Mouse (Mus musculus) cerebellum, adult 11 months (tissue): Measurements from ENCODE around the gene Cfap43.
A peak's percentile ranks its signal among the peaks of the same experiment; 100 is the strongest.
"Not testable (repeated sequence)": the region's sequence is repeated elsewhere in the genome, so short reads cannot be mapped to it uniquely, and the experiment has no call there.

Source experiments
- DNase-seq: peaks from one replicate; pipeline ENCODE4 v3.0.0; 2022

The Cfap43 gene

DNA sequence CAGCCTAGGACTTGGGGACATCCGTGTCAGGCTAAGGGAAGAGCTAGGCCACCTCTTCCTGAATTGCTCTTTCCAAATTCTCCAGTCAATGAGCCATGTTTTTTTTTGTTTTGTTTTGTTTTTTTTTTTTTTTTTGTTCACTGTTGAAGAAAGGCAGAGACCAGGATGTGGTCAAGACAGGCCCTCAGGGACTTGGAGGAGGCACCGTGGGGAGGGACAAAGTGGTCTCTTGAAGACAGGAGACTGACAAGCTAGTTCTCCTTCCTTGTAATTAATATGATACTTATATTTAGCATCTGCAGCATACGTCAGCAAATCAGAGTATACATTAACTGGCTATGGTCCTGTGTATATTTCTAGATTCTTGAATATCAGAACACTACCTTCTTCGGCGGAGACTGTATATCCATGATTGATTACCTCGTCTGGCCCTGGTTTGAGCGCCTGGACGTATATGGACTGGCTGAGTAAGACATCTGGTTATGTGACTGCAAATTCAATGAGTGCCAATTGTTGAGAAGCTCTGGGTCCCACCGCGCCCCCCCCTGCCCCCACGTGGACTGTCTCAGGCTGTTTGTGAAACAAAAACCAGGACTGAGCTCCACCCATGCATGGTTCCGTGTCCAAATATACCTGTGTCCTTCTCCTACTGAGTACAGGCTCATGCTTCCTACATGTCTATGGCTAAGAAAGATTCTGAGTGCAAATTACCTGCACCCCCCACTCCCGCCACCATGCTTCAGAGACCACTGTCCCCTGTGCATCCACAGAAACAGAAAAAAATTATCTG, 34.6 kb downstream of the Cfap43 start:
- DNase-seq, result no peak

DNA sequence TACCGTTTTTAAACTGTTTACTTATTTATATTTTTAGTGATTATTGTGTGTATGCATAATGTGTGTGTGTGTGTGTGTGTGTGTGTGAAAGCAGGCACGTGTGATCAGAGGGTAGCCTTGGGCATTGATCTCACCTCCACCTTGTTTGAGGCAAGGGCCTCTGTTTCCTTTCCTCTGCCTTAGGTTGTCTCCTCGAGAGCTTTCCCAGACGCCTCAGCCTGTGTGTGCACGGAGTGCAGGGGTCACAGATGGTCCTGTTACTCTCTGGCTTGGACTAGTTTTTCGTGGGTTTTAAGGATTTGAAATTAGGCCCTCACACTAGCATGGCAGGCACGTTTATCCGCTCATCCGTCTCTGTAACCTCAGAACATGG, 36.2 kb downstream of the Cfap43 start:
- no peak for DNase-seq

DNA sequence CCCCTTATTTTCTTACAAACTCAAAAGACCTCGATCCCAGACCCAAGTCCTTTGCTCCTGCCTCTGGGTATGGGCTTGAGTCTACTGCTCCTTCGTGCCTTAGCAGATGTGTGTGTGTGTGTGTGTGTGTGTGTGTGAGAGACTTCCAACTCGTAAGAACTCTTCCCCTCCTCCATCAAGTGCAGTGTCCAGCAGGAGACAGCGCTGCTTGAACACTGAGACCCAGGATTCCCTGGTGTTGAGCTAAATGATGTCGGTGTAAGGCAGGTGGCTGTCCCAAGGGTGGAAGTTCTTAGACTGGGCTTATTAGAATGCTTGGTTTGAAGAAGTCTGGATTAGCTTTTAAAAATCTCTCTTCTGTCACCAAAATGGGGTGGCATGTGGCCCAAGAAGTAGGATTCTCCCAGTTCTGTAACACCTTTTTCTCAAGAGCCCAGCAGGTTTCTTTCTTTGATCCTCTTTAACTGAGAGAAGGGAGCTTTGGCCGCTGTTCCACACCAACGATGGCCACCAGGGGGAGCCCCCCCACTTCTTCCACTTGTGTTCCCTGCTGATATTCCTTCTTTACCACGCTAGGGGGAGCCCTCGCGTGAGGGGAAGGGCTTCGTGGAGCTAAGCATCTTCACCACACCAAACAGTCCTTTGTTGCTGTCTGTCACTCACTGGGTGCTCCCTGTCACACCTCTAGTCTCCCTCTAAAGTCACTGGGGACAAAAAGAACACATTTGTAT, 36.8 kb downstream of the Cfap43 start:
- peak; percentile 62 for DNase-seq

DNA sequence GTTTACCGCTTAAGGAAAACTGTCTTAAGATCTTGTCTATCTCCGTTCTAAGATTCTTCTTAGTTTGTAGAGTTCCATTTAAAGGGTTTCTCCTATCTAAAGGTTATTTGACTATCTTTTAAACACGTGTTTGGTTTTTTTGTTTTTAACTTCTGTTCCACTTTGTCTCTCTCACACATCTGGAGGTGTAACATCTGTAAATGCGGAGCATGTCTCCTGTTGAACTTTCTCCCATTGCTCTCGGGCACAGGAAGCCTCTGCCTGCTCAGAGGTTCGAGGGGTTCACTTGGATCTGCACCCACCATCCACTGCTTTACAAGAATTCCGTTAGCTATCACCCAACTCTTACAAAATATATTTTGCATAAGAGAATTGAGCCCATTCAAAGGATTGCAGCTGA, 37.5 kb downstream of the Cfap43 start:
- no peak for DNase-seq

DNA sequence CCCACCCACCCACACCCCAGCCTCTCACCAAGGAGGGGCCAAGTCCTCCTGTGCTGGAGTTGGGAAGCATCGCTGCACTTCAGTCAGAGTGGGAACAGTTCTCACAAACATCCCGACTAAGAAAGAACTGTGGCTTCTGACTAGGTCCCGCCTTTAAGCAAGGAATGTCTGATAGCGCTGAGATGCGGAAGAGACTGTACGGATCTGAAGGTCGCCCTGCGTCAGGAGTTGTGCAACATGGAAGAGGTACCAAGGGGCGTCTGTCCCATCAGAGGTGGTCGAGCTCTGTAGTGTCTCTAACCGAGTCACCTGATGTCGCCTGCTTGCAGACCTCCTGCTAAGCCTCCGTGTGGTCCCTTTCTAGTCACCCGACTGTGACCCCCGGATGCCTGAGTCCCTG, 42.8 kb downstream of the Cfap43 start:
- DNase-seq, result no peak

DNA sequence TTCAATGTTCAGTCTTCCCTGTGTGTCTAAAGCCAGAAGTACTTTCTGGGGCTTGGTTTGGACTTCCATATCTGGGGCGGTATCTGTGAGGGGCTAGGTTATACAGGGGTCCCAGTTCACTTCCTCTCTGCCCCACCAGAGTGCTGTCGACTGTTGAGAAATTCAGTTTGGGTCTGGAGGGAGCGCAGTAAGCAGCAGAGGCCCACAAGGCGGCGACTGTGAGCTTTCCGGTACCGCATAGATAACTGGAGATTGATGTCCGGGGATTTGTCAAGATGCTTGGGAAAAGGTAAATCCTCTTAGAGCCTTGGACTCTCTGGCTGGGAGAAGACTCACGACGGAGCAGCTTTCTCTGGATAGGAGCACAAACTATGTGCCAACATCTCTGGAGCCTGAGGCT, 47.6 kb downstream of the Cfap43 start:
- DNase-seq, result no peak

DNA sequence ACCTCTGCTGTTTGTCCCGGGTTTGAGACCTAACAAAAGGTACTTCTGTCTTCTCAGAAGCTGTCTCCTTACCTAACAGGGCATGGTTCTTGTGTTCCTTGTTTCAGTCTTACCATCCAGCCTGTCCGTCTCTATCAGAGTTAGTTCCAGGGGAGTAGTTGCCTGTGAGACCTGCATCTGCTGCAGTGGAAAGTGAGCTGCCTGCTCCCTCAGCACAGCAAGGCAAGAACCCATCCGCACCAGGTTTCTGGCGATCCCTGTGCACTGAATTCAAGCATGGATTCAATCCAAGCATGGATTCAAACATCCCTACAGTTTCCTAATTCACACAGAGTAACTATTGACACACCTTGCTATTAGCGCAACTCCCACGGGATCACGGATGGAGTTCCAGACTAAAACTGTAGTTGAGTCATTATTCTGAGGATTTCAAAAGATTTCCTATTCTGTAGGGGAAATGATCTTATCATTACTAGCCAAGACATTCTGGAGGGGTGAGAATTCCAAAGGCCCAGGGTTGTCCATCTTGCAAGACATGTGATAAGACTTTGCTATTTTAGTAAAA, 48.9 kb downstream of the Cfap43 start:
- no peak for DNase-seq

DNA sequence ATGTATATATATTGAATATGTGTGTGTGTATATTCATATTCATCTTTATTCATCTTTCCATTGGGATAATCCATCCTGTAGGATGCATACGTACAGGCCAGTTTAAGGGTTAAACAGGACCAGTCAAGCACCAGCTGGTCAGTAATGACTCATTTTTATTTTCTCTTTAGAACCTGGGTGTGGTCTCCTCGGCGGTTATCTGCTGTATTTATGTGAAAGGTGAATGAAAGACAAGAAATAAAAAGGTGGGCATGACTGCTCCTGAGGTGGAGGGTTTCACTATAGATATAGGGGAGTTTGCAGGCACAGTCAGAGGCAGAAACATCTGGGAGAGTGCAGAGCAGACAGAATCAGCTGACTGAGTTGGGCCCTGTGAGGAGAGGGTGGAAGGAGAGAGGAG, 49.6 kb downstream of the Cfap43 start:
- no peak for DNase-seq

DNA sequence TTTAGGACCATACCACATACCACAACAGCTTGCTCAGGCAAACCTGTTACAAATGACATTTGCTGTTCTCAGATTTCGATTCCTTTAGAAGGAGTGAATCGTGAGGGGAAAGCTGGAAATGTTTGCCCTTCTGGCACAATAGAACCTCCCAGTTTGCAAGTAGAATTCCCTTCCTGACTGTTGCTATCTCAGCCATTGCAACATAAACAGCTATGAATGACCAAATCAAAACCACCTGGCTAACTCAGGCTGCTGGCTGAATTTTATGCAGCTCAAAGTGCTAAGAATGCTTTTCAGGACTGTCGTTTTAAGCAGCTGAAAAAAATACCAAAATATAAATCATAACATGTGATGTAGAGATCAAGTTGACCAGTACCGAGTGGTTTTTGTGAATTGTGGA, 50.1 kb downstream of the Cfap43 start:
- no peak for DNase-seq

DNA sequence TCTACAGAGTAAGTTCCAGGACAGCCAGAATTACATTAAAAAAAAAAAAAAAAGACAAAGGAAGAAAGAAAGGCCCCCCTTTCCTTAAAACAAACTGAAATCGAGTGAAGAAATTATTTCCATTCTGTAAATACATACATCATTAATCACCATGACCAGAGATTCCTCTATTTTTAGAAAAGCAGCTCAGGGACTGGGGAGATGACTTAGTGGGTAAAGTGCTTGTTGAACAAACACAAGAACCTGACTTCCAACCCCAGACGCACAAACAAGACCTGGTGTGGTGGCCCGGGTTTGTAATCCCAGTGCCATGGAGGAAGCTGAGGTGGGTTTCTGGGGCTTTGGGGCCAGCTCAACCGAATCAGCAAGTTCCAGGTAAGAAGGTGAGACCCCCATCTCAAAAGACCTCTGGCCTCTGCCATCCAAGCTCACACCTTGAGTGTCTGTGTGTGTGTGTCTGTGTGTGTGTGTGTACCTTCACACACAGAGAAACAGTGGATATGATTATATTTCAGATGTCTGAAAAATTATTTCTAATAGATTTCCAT, 51.4 kb downstream of the Cfap43 start:
- DNase-seq, result no peak

DNA sequence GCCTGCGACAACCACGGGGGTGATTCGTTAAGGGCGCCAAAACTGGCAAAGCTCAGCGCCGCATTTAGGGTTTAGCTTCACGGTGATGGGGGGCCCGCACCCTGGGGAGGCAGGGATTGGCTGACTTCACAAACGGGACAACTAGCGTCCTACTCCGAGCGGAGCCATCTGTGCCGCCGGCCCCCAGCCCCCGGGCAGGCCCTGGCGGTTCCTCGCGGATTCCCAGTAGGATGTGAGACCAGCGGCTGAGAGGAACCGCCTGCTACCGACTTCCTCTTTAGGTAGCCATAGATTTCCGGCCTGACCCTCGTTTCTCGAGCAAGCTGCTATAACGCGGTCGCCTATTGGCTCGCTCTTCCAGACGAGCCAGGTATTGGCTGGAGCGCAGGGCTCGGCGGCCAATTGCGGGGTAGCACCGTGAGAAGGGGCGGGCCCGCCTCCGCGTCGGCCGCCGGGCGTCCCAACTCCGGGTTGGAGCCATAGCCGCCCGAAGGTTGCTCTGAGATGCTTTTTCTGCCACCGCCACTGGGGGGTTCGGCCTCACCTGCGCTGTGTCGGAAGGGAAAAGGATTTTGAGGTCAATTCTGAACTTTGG, 53.6 kb downstream of the Cfap43 start, which contains the start of gene Gsto2:
Gsto2 (plus strand) TSS at position 182 of the 595 bp plus-strand sequence.
- peak; percentile 93 for DNase-seq

DNA sequence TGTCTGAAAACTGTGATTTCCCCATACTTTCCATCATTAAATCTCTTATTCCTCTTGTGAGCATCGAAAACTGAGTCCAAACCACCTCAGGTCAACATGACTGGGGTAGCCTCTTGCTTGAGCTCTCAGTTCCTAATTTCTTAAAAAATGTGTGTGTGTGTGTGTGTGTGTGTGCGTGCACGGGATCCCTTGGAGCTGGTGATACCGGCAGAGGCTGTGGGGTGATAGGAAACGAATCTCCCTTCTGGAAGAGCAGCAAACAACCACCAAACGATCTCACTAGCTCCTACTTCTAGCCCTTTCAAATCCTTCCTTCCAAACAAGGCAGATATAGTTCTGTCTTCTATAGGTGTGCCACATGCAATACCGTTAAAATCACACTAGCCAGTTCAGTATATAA, 54.4 kb downstream of the Cfap43 start:
- DNase-seq, result no peak

DNA sequence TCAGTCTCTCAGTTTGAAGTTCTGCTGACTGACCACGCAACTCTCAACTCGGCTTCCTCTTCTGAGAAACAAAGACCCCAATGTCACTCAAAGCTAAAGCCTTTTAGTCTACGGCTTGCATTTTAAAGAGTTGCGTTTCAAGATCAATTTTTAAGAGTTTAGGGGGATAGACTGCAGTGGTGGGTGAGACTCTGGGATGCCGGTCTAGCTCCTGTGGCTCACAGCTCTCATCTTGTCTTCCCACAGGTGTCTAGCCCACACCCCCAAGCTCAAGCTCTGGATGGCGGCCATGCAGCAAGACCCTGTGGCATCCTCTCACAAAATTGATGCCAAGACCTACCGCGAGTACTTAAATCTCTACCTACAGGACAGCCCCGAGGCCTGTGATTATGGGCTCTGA, 55.0 kb downstream of the Cfap43 start:
- peak; percentile 15 for DNase-seq

DNA sequence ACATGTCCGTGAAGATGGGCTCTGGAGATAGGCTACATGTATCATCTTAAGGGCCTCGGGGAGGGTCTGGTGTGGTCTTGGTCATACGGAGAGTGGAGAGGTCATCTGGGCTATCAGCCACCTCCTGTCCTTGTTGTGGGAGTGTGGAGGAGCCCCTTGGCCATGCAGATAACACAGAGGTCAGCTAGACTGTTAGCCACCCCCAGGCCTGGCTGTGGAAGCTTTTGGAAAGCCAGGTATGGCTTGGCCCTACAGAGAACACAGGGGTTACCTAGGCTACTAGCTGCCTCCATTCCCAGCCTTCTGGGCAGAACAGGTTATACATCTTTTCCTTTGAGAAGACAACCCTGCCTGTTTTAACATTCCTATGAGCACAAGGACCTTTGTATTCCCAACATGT, 56.5 kb downstream of the Cfap43 start:
- no peak for DNase-seq

DNA sequence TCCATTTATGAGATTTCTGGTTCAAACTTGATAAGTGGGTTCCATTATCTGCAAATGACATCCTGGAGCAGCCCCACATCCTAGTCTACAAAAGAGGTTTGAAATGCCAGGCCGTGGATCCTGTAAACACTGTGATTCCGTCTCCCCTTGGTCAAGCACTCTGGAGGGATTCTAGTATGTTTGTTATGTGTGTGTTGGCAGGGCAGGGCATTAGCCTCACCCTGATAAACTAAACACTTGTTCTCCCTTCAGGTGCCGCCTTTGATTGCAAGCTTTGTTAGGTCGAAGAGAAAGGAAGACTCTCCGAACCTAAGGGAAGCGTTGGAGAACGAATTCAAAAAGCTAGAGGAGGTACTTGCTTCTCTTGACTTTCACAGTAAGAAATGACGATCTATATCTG, 59.9 kb downstream of the Cfap43 start:
- no peak for DNase-seq

DNA sequence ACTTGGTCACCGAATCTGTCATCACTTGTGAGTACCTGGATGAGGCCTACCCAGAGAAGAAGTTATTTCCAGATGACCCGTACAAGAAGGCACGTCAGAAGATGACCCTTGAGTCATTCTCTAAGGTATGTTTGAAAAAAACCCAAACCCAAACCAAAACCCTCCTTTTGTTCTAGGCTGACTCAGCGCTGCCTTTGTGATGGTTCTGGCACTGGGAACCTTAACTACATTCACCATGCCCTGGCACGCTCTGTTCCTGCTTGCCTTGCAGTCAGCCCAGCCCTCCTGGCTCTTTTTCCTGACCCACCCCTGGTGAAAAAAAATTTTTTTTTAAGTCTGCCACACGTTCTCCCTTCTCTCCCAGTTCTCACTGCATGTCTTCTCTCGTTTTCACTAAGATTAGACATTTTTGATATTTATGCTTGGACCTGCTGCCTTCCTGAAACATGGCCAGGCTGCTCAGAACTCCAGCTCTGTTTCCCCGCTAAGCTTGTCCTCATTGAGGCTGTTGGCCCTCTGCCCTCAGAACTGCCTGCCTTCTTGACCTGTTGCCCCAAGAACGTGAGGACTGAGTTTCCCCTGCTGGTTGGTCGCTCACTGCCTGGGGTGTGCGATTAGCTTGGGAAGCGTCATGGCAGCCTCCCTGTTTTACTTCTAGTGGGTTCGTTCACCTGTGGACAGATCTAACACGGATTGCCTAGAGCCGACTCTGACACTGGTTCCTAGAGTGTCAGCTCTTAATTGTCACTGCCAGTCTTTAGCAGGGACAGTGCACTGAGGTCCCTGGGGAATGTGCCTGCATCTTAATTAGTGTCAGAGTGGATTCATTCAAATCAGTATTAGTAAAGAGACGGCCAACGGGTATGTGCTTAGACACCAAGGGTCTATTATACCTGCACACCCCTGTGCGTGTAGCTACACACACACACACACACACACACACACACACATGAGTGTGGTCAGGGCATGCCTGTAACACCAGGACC, 60.8 kb downstream of the Cfap43 start:
- no peak for DNase-seq

DNA sequence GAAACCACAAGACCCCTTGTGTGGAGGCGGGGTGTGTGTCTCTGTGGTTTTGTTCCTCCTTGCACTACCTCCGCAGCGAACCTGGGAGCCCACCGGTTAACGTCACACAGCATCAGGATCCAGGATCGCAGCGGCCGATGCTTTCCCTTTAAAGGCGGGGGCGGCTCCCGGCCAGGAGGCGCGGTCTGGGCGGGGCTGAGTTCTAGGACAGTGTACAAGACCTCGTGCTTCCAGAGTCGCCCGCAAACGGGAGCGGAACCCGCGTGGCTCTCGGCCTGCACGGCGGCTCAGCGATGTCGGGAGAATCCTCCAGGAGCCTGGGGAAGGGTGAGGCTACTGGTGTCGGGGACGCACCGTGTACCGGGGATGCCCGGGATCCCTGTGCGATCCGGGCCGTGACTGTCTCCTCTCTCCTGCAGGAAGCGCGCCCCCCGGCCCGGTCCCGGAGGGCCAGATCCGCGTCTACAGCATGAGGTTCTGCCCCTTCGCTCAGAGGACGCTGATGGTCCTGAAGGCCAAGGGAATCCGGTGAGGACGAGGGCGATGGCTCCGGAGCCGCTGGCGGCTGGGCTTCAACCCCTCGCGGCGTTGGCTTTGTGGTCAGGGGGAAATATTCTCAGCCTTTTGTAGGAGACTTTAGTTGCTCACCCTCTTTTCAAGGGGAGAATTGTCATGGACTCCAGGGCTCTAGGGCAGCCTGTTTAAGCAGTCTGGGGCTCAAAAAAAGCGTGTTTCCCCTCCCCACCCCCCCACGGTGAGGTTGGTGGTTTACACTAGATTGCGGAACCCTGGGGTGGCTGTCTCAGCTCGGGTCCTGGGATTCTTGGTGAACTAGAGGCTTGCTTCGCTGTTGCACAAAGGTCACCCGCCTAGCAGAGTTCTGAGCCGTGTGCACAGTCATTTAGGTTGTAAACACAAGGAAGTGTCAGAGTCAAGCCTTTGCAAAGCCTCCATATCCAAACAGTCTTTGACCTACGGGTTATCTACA, 64.0 kb downstream of the Cfap43 start, which contains the start of gene Gsto1:
Gsto1 (plus strand) TSS at position 175 of the 988 bp plus-strand sequence.
- peak; percentile 84 for DNase-seq

DNA sequence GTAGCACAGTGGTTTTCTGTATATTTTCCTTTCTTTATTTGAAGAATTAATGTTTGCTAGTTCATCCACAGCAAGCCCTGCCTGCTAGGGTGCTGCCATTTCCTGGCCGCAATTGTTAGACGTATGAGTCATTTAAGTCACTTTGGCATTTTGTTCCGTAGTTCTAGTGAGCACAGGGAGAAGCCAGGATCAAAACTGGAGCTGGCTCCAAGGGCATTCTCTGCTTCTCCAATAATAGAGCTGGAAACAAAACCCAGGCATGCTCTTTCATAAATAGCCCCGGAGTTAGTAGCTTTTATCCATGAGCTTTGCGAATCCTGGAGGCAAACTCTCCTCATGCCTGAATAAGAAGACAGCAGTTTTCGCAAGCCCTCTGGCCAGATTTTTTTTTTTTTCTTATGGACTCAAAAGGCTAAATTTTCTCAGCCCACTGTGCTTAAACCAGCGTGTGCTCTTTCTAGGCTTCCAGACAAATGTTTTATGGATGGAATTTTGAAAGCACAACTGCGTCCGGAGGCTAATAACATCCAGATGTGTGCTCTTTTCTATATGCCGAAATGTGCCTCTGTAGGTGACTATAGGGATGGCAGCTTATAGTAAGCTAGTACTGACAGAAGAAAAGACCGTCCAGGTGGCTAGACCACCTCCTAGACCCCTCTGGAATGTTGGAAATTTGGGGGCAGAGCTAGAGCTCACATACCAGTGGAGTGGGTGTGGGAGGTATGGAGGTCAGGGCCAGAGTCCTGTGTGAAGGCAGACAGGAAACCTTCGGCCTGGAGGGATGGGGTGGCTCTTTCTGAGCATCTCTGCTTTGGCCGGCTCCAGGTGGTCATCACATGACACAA, 64.9 kb downstream of the Cfap43 start:
- DNase-seq, result no peak

DNA sequence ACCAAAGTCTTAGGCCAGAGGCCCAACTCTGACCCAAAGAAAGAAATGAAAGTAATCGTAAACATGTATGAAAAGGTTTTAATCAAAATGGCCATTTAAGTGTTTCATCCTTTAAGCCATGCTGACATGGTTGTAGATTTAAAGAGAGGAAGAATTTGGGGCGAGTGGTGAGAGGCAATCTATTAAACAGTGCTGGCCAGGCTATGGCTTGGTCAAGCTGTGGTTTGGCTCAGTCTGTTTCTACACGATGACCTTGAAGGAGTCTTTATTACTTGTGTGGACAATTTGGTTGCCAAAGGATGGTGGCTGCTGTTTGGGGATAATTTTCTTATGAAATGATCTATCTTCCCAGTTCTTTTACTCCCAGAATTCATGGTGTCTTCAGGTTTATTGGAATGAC, 66.0 kb downstream of the Cfap43 start:
- no peak for DNase-seq

DNA sequence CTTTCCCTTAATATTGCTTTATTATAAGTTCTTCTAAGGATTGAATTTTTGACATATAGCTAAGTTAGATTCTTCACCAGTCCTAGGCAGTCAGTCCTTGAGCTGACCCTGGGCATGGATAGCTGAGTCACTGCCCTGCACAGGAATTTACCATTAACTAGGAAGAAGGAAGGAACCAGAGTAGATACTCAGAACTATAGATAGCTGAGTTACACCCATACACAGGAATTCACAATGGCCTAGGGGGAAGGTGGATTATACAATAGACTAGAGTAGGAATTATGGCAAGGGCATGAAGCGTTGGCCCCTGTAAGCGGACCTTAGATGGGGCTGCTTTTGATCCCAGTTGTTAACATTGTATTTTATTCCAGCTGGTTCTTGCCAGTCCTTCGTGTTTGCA, 67.0 kb downstream of the Cfap43 start:
- DNase-seq, result not testable (repeated sequence)
